Mouse (Mus musculus) B cell, adult 2 months (primary cell): ENCODE measurements at regions not wholly inside any gene's neighbourhood (a gene's known extent, or its start where the extent isn't known, plus 50 kb on each side); places are given as distances from the start of the nearest gene placed in this dataset.

Source experiments
- DNase-seq, 2 experiments: peaks; one replicate each; pipeline ENCODE4 v3.0.0; 2022

DNA sequence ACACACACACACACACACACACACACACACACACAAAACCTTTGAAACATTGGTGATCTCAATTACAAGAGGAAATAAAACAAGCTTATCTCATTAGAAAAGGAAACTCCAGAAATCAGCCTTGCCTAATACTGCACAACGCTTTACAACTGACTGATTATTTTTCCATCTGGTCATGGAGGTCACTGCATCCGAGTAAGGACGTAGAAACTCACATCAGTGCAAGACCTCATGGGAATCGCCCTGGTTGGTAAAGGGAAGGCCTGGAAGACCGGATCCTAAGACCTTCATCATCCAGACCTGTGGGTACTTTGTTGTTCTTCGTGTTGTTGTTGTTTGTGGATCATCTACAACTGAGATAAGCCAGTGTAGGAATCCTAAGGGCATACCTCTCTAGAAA, 77.8 kb upstream of the Sestd1 start:
- no peak for DNase-seq

DNA sequence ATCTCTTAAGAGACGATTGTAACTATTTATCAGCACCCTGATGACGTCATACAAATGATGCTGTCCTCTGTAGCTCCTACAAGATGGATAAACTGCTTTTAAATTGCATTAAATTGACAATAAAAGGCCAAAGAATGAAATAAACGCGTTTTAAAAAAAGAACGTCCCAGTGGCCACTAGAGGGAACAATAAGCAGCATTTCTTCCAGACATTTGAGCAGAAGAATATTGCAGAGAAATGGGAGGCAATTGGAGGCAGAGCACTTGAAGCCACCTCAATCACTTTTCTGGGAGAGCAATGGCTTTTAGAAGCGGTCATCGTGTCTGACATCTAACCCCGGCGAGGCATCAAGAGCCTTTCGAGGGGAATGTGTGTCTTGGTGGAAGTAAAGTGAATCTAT, 76.4 kb upstream of the Sestd1 start:
- no peak for DNase-seq

DNA sequence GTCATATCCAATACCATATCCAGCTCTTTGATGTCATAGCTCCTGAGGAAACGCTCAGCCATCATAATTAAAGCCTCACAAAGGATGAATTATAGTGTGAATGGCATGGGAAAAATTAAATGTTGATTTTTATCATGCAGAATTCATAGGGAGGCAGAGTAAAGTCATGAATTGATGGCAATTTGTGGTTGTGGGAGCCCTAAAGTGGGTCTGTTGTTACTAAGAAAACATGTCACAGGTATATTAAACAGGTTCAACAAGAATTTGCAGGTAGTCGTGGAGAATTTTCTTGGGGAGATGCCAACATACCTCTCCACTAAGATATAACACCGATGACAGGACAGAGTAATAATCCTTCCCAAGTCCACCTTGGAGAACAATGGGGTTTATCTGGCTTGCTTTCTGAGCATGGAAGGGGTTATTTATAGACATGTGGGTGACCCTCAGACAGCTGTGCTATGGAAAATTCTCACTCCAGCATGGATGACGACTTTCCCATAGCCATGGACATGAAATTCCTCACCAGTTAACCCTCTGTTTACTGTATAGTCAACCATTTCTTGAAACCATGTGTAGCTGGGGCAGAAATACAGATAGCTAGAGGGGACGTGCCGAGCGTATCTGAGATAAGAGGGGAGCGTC, 71.7 kb upstream of the Sestd1 start:
- DNase-seq: no peak

DNA sequence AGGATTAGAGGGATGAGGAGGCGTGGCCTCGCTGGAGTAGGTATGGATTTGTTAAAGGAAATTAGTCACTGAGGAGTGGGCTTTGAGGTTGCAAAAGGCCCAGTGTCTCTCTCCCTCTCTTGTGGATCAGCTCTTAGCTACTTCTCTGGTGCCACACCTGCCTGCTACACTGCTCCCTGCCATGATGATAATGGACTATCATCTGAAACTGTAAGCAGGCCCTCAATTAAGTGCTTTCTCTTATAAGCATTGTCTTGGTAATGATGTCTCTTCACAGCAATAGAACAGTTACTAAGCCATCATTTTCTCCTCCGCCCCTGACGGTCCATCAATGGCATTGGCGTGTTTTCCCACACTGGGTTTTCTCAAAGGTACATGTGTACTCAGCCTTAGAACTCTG, 66.6 kb upstream of the Sestd1 start:
- no peak for DNase-seq

DNA sequence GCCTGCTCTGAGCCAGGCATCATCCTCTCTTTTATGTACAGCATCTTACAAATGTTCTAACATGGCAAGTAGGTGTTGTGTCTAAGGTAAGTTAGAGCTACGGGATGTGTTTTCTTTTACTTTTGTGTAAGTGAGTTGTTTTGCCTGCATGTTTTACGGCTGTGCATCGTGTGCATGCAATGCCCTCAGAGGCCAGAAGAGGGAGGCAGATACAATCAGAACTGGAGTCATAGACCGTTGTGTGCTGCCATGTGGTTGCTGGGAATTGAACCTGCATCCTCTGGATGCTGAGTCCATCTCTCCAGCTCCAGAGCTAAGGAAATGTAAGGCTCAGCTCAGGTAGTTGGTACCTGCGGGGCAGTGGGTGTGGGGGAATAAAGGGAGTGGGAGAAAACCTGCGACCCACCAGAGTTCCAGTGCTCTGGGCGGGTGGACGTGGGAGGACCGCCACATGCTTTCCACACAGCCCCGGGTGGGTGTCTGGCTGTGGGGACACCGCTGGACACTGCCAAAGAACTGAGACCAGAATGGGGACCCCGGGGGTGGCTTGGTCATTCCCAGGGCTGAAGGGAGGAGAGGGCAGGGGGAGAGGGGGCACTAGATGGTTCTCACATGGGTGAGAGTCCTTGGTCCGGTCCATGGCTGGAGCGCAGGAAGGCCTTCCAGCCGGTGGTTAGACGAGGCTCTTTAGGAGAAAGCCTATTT, 63.5 kb upstream of the Sestd1 start:
- no peak for DNase-seq

DNA sequence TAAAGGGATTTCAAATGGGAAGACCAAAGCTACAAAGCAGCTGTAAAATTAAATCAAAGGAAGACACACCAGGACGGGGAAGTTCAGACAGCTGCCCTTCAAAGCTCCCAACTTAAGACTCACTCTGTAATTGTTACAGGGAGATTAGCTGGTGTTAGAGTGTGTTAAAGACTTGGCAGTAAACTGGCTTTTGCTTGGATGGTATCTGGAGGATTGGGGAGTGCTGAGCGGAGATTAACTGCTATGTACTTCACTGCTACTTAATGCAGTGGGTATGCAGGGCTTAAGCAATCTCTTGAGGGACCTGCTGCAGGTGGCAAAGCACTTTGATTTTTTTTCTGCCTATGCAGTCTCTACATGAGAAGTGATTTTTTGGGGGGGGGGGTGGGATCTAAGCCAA, 62.0 kb upstream of the Sestd1 start:
- no peak for DNase-seq

DNA sequence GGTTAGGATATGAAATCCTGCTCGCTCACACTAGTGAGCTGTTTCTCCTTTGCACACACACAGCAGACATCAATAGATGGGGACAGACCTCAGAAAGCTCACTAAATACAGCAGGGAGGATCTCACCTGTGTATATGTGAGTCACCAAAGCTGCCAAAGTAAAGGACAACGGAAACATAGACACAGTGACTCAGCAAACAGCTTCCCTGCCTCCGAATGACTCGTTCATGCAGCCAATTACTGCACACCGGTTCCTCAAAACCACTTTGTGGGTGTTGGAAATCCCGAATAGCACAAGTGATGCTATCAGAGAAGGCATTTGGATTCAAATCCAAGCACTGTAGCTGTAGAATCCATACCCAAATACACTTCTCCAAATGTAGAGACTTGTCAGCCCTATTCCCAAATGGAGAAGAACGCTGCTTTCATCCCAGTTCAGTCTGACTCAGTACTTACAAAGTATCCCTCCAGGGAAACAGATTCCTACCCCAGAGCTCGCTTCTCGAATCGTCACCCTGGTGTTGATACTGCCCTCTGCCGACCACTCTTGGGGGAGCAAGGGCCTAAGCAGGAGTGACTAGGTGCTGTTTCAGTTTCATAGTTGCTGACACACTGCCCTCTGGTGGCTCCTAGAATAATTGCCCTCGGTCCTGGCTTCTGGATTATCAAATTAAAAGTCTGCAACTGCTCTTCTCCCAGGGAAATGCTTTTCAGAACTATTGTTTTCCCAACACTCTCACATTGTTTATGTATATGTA, 61.4 kb upstream of the Sestd1 start:
- DNase-seq: peak; percentile 80 to 83

DNA sequence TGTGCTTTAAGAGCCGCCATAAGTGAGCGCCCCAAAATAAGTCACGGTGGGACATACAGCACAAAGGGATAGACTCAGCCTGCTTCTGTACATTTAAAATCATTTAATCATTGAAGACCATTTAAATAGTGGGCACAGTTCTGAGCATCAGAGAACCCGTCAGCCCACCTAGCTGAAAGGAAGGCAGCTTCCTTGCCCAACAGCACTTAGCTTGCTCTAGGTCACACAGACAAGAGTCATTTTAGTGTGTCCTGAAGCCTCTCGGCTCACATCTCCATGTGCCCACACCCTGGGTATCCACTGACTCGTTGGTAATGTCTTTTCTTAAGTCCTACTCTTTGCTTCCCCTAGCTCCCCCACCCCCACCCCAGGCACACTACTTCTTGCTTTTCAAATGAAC, 59.7 kb upstream of the Sestd1 start:
- DNase-seq: no peak

DNA sequence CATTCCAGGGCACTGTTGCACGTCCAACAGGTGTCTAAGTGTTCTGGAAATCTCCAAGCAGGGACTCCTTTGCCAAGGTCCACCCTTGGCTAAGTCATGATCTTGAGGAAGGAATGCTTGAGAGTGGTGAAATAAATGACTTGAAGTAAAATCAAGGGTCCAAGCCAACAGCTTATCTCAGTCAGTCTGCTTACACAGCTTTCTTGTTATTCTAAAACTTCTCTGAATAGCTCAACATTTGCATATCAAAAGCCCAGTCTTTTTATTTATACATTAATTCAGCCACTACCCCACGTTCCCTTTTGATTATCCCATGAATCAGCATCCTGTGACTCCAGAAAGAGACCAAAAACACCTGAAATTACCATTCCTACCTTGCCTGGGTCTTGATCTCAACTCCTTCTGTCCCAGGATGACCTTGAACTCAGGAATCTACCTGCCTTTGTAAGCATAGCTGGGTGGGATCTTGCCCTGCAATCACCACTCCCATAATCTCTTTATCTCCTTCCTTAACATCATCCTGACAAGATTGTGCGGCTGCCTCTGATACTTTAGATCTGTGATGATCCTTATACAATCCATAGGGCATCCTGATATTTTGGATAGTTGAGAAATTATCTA, 57.5 kb upstream of the Sestd1 start:
- no peak for DNase-seq

DNA sequence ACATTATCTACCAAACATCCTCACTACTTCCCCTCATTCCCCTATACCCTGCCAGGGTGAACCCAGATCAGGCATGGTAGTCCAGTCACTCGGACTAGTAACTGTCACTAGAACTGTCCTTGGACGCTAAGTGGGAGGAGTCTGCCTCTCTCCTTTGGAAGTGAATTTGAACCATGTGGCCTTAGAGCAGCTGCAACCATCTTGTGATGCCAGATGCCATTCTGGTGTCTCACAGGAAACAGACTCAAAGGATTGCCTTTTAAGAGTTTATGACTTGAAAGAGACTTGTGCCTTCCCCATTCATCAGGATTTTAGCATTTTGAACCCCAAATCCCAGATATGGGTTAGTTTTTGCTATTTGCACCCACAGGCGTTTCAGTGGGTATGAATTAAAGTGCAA, 56.9 kb upstream of the Sestd1 start:
- DNase-seq: no peak

DNA sequence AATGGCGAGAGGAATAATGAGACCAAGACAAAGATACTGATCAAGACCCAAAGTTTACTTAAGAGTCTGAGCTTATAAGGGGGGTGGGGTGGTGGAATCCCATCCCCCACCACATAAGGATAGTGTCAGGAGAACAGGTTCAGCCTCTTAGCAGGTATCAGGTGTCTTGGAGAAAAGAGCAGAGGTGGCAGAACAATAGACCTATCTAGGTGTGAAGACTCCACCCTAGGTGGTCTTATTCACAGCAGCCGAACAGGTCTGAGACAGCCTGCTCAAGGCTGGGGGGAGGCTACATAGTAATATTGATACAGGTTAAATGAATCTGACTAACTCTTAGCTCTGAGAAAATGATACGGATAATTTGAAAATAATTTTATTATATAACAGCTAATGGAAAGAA, 56.4 kb upstream of the Sestd1 start:
- DNase-seq: no peak

DNA sequence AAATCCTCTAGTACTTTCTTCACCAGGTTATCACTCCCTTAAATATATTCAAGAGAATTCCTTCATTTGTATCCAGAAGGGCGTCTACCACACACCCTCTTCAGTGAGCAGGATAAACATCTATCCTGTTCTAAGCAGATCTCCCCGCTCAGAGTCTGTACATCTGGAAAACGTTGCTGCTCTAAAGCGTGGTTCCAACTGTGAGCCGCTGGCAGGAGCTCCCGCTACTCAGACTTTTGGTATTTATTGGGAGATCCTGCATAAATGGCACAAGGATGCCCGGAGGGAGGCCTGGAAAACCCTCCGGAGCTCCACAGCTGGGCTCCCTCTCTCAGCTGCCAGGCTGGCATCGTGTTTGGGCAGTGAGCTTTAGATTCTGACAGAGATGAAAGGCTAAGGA, 54.3 kb upstream of the Sestd1 start:
- no peak for DNase-seq

DNA sequence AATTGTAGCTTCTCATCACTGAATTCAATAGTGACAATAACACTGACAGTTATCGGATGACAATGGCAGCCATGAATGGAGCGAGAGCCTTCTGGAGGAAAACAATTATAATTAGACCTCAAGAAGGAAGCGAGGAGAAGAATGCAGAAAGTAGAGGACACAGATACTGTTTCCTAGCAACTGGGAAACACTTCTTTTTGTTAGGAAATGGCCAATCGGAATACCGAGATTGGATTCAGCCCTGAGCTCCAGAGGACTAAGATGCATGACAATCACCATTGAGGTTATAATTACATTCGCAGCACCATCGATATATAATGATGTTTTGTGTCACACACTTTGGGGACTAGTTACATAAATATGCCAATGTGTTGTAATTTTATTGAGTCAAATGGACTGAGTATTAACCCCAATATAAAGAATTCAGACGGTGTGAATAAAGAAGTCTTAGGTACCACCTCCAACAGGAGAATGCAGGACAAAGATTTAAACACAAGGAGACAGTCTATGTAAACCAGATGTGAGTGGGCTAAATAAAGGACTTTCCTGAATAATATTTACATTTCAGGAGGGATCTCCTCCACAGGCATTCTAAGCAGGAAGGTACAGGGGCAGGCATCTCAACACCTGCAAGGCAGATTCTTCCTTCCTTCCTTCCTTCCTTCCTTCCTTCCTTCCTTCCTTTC, 53.1 kb upstream of the Sestd1 start:
- DNase-seq: no peak
